Mouse (Mus musculus): ENCODE data around the gene Adora2b.

Gene Adora2b

DNA sequence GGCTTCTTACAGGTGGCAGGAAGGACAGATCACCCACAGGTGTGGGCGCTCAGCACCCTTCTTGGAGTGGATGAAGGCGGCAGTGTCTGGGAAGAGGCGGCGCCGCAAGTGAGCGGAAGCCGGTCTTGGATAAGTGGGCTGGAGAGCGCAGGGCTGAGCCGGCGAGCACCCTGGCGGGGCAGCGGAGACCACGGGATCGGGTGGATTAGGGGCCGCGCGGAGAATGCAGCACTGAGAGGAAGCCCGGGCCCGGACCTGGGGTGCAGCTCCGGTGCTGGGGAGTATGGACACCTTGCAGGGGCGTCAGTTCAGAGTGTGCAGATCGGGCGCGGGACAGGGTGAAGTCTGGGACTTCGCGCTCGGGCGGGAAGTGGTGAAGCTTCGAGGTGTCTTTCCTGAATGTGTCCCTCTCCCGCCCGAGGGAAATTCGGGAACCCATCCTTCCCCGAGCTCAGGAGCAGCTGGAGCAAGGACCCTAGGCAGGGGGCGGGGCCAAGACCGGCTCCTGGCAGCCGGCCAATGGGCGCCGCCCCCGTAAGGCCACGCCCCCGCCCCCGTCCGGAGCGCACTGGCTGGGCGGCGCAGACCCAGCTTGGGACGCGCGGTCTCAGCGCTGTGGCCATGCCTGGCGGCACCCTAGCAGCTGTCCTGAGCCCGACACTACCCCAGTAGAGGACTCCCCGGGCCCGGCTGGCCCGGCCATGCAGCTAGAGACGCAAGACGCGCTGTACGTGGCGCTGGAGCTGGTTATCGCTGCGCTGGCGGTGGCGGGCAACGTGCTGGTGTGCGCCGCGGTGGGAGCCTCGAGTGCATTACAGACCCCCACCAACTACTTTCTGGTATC lies at the start of gene Adora2b:
Adora2b (plus strand) TSS at position 584 of the 844 bp plus-strand sequence.
- peak; percentile 62 for DNase-seq (ENCODE audit: low spot score)

DNA sequence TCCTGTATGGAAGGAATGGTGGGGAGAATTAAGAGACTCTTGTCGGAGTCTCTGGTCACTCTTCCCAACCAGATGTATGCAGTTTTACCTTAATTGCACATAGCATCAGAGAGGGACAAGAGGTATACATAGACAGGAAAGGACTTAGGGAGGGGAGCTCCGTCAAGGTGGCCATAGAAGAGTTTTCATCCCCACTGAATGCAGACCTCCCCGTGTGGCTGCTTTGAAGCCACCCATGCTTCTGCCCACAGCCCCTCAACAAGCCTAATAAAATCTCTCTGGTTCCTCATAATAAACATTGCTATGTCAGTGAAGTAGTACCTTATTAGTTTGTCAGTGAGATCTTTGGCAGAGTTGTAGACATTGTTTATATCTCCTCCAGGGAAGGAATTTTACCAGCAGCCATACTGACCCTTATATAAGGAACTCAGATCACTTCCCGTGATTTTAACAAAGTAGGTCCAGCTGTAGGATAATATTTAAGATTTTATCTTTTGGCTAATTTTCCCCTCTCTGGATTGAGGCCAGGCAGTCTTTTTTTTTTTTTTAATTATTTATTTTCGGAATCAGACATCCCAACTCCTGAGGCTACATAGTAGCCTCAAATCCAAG lies 47.8 kb upstream of the Adora2b start:
- no peak for DNase-seq (ENCODE audit: low spot score)

DNA sequence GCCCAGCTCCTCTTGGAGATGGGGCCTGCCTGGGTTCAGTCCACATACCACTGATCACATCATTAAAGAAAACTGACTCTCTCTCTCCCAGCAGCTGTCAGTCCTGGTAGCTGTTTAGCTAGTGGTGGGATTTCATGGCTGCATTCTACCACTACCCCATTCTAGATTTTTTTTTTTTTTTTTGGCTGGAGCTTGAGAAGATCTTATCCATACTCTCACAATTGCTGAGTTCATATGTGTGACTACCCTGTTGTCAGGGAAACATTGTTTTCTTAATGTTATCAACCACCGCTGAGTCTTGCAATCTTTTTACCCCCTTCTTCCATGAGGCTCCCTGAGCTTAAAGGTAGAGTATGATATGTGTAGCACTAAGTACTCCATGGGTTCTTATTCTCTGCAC lies 46.1 kb upstream of the Adora2b start:
- no peak for DNase-seq (ENCODE audit: low spot score)

DNA sequence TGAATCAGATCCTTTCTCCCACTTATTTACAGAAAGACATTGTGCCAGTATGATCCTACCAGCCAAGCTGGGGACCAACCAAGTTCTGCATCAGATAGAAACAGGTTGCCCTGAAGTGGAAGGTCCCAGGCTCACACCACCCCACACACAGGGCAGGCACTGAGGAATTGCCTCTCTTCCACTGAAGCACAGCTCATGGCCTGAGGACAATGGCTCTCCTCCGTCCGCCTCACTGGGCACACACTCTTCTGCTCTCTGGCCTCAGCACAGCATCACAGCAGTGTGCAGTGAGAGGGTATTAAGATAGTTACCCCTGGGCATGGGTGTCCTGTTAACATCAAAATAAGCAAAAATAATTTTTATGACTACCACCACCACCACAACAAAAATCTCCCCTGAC lies 39.7 kb upstream of the Adora2b start:
- DNase-seq (ENCODE audit: low spot score): no peak

DNA sequence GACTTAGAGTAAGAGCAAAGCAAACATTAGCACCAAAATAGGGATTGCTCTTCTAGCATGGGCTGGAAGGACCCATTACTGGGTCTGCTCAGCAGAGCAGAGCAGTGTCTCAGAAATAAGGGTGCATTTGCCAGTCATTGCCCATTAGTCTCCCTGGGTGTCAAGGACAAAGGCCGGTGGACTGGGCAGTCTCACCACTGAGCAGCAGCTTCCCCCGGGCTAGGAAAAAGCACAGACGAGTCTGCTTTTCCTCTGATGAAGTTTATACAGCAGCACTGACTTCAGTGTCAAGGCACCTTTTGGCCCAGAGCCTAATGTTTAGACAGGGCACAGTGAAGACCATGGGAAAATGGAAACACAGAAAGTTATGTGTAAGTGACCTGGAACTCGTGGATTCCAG lies 38.9 kb upstream of the Adora2b start:
- DNase-seq (ENCODE audit: low spot score): no peak

DNA sequence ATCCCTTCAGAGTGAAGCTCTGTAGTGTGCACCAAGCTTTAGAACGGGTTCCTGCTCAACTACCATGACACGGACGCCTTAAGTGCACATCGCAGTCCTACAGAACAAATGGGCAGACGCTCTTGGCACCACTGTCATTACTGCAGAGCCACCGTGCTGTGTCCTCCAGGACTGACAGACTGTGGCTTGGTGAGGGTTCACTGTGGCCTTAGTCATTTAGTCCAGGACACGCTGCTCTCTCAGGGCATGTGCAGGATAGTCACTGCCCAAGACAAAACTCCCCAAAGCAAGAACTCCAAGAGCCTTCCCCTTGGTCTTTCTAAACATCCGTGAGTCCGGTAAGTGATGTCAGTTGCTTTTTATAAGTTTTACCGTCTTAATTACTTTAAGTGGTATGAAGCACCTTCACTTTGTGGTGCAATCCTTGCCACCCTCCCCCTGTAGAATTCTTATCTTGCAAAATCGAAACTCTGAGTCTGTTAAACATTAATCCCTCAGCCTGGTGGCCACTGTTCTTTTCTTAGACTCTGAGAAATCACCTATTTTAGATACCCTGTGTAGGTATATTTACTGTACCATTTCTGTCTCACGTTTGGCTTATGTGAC lies 35.3 kb upstream of the Adora2b start:
- peak; percentile 43 for DNase-seq (ENCODE audit: low spot score)

DNA sequence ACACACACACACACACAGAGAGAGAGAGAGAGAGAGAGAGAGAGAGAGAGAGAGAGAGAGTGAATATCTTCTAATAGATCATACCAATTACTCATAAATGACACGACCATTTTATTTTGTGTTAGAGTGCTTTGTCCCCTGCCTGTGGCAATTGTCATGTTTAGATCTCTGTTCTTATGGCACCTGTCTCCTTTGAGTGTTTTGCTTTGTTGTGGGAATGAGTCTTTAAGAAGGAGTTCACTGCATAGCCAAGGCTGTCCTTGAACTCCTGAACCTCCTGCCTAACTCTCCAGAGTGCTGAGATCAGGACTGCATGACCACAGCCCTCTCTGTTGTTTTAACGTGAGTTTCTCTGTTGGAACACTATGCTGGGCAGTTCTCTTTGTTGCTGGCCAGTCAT lies 33.7 kb upstream of the Adora2b start:
- no peak for DNase-seq (ENCODE audit: low spot score)

GRCm38 (mm10) chr11:62217751-62218150 lies 31.0 kb upstream of the Adora2b start:
- no peak for DNase-seq (ENCODE audit: low spot score)

DNA sequence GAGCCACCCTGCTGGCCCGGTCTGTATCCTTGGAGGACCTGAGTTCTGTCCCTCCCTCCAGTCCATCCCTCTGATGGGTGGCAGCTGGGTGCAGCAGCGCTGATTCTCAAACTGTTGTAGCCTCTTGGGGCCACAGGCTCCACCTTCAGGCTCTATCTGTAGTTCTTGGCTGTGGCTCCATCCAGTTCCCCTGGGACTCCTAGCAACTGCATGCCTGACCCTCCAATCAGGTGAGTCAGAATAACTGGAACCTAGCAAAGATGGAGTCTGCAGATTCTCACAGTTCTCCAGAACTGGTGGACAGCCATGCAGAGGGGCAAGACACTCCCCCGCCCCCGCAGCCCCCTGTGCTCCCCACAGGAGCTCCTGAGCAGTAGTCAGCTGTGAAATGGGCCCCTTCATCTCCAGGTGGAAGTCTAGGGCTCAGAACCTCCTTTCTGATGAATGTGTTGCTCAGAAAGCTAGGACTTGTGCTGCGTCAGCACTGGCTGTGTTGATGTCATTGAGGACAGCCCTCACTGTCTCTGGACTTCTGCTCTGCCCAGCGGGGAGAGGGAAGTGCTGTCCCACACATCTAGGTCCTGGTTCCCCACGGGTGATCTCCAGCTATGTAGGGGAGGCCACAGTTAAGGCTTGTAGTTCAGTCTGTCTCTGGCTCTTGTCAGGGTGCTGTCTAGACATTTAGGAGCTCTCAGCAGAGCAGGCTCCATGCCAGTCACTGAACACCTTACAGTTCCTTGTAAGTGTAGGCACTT lies 27.9 kb upstream of the Adora2b start:
- DNase-seq (ENCODE audit: low spot score): no peak

DNA sequence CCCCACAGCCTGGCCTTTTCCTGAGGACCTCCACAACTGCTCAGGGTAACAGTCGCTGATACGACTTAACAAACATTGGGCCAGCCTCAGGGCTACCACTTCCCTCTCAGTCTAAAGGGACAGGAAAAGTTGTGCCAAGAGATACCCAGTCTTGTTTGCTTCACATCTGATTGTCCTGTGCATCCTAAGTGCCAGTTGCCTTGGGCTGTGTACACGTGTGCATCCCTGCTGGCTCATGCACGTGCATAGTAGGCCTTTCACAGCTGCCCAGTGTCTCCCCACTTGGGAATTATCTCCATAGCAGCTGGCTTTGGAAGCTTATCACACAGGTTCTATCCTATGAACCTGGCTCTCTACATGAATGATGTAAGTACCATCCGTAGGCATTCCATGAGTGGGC lies 25.4 kb upstream of the Adora2b start:
- DNase-seq (ENCODE audit: low spot score): no peak

DNA sequence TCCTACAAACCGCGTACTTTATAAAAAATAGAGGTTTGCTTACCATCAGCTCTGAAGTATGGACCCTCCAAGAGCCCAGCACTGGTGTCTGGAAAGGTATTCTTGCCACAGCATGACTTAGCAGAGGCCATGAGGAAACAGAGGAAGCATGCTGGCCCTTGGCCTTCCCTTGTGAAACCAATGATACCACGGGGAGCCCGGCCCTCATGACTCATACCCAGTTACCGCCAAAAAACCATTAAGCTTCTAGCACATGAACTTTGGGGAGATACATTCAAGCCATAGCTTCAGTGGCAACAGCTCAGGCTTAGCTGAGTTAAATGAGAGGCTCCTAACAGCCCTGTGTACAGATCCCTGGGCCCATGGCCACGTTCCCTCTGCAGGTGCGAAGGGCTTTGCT lies 24.8 kb upstream of the Adora2b start:
- peak; percentile 38 for DNase-seq (ENCODE audit: low spot score)

DNA sequence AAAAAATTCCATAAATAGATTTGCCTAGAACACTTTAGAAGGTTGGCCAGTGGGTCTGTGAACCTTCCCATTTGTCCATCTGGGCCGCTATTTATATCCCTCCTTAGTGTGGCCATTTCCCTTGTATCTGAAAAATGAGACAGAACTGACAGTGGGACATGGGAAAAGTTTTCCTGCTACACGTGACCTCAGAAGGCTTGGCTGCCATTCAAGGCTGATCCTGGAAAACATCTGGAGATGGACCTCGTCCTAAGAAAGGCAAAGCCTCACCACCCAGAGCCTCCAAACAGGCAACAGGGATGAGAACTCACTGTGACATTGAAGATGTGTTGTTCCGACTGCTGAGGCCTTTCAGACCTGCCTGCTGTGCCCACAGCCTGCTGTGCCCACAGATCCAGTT lies 24.0 kb upstream of the Adora2b start:
- no peak for DNase-seq (ENCODE audit: low spot score)

DNA sequence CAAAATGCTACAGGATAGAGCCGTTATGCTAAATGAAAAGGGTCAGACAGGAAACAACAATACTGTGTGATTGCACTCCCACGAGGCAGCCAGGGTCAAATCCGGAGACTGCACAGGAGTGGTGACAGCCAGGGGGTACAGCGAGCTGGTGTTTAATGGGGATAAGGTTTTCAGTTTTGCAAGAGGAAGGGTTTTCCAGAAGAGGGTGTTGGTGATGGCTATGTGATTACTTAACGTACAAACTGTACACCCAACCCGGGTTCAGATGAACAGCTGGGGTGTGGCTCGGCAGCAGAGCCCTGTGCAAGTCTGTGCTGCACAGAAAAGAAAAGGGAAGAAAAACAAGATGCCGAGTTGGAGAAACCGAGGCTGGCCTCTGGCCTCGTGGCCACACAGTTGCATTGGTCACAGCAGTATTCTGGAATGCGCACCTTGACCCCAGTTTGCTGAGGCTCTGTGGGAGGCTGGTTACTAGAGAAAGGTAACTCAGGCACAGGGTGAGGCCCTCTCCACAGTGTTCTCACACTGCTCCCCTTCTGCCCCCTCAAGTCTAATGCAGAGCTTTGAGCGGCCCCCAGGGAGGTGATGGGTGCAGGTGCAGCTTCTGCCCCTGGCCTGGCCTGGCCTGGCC lies 8.0 kb upstream of the Adora2b start:
- no peak for DNase-seq (ENCODE audit: low spot score)

DNA sequence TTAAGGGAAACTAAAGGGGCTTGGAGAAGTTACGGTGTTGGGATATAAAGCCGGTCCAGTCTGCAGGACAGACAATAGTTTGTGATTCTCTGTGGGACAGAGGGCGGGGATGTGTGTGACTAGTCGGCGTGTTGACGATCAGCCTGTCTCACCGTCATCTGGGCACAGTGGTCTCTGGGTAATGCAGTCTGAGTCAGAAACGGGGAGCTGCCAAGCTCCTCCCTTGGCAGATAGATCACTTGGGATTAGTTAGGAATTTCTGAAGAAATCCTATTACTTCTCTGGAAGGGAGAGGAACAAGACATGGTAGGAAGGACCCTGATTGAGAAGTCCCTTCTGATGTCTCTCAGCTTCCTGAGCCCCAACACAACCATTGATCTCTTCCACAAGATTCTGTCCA lies 4.9 kb upstream of the Adora2b start:
- DNase-seq (ENCODE audit: low spot score): no peak

GRCm38 (mm10) chr11:62244471-62244870 lies 4.3 kb upstream of the Adora2b start:
- no peak for DNase-seq (ENCODE audit: low spot score)

- DNase-seq (ENCODE audit: low spot score): no peak
Observed at GRCm38 (mm10) chr11:62247759-62248400, 904 bp upstream of the Adora2b start.

DNA sequence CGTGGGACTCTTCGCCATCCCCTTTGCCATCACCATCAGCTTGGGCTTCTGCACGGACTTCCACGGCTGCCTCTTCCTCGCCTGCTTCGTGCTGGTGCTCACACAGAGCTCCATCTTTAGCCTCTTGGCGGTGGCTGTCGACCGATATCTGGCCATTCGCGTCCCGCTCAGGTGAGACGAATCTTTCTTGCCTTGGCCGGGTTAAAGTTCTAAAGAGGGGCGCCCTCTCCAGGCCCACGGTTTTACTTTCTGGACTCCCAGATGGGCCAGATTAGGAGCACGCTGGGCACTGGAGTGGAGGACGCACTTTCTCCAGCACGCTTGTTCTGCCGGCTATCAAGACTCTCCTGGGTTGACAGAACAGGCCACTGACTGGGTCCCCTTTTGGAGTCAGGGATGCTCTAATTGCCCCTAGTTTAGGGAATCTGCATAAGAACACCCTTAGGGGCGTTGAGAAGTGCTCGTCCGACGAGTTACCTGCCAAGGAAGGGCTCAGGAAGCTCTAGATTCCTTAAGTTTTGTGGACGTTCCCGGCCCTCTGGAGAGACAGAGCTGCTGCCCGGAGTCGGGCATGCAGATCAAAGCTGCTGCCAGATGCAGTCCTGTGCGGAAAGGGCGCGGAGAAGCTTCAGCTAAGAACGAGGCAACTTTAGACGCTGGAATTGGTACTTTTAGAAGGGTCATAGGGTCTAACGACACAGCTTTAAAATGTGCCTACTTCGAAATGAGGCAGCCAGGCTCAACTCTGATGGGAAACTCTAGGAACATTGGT lies 668 bp downstream of the Adora2b start:
- peak; percentile 61 for DNase-seq (ENCODE audit: low spot score)

- DNase-seq (ENCODE audit: low spot score): peak; percentile 71
Observed at GRCm38 (mm10) chr11:62251047-62251446, 2.3 kb downstream of the Adora2b start.

- DNase-seq (ENCODE audit: low spot score): no peak
Observed at GRCm38 (mm10) chr11:62253380-62253779, 4.6 kb downstream of the Adora2b start.

- no peak for DNase-seq (ENCODE audit: low spot score)
Observed at GRCm38 (mm10) chr11:62259214-62259613, 10.4 kb downstream of the Adora2b start.

GRCm38 (mm10) chr11:62263599-62263998 lies 14.8 kb downstream of the Adora2b start:
- DNase-seq (ENCODE audit: low spot score): no peak
